In genomic region chr6:92002558-92003285, GRCm38 (mm10) we compare ENCODE assay signal across 26 mouse cellular contexts. TPM values are rescaled to one million over a fixed set of nuclear protein-coding genes. Genes with fewer than 3 reads are reported as not detected.
DNase-seq lines count a peak whose midpoint lies in the region; ATAC-seq and TF ChIP-seq lines count a peak whose summit lies in the region.
"Had no signal": no experiment of that assay in that cellular context is flagged by ENCODE, and none has a peak within 500 bp of the region (broad histone marks: within the 10 kb centered on the region; RNA-seq: fewer than 3 reads in every experiment).

No protein-coding gene starts in this region.

- H3K4me3 ChIP-seq in forebrain, embryonic 12.5 days (replicated peaks) = no peak overlapping the region
- H3K4me3 ChIP-seq in forebrain, postnatal 0 days (ENCODE audit: low read depth, low read length) = no peak overlapping the region
- H3K4me3 ChIP-seq in kidney, adult 2 months (ENCODE audit: insufficient read depth, low read depth, low read length) = no peak overlapping the region
- H3K4me3 ChIP-seq in intestine, postnatal 0 days (ENCODE audit: low read depth, low read length) = no peak overlapping the region
- H3K4me3 ChIP-seq: embryonic facial prominence, embryonic 15.5 days; forebrain, embryonic 15.5 days; heart, embryonic 15.5 days; limb, embryonic 12.5 days; midbrain, embryonic 12.5 days; neural tube, embryonic 13.5 days had no signal

- no peak for ATAC-seq in forebrain, embryonic 12.5 days (ENCODE audit: low FRiP score)
- ATAC-seq in forebrain, postnatal 0 days = no peak
- no peak for ATAC-seq in intestine, postnatal 0 days
- ATAC-seq: forebrain, embryonic 15.5 days; hindbrain, postnatal 0 days; intestine, embryonic 16.5 days; liver, postnatal 0 days; lung, postnatal 0 days had no signal

- no peak overlapping the region for H3K9ac ChIP-seq in forebrain, embryonic 12.5 days
- no peak overlapping the region for H3K9ac ChIP-seq in forebrain, postnatal 0 days
- no peak overlapping the region for H3K9ac ChIP-seq in intestine, postnatal 0 days (ENCODE audit: low read depth, low read length)
- H3K9ac ChIP-seq: embryonic facial prominence, embryonic 15.5 days; forebrain, embryonic 15.5 days; heart, embryonic 15.5 days; limb, embryonic 12.5 days; liver, postnatal 0 days; midbrain, embryonic 12.5 days; neural tube, embryonic 13.5 days had no signal

- DNase-seq in forebrain, postnatal 0 days = no peak
- peak; percentile 29 for DNase-seq in heart, postnatal 4 days
- DNase-seq in heart, adult 9 months (ENCODE audit: low spot score in 2 of 2) = no peak
- DNase-seq in kidney, postnatal 36 days = peak; percentile 16 to 57
- DNase-seq in kidney, adult 2 months = no peak
- peak; percentile 42 for DNase-seq in gastrocnemius, postnatal 14 days
- DNase-seq: cerebellum, adult 11 months; cerebellum, adult 9-11 months; heart, adult 11 months; layer of hippocampus, postnatal 36 days; liver, postnatal 0 days; retina, postnatal 1 day; thymus, postnatal 25 days had no signal

- no peaks in the 10 kb centered on the region for H3K9me3 ChIP-seq in forebrain, embryonic 12.5 days
- no peaks in the 10 kb centered on the region for H3K9me3 ChIP-seq in forebrain, postnatal 0 days (ENCODE audit: low read length)
- no peaks in the 10 kb centered on the region for H3K9me3 ChIP-seq in intestine, postnatal 0 days (ENCODE audit: control insufficient read depth)
- H3K9me3 ChIP-seq: embryonic facial prominence, embryonic 15.5 days; forebrain, embryonic 15.5 days; heart, embryonic 15.5 days; limb, embryonic 12.5 days; midbrain, embryonic 12.5 days; neural tube, embryonic 13.5 days had no signal

- no peaks in the 10 kb centered on the region for H3K36me3 ChIP-seq in forebrain, embryonic 12.5 days (replicated peaks)
- H3K36me3 ChIP-seq in forebrain, postnatal 0 days (ENCODE audit: insufficient read depth) = no peaks in the 10 kb centered on the region
- no peaks in the 10 kb centered on the region for H3K36me3 ChIP-seq in kidney, adult 2 months (ENCODE audit: control insufficient read depth, insufficient read depth, low read length)
- H3K36me3 ChIP-seq in intestine, postnatal 0 days (ENCODE audit: control insufficient read depth, insufficient read depth) = no peaks in the 10 kb centered on the region
- H3K36me3 ChIP-seq: embryonic facial prominence, embryonic 15.5 days; forebrain, embryonic 15.5 days; heart, embryonic 15.5 days; limb, embryonic 12.5 days; midbrain, embryonic 12.5 days; neural tube, embryonic 13.5 days had no signal

- WGBS in forebrain, embryonic 12.5 days = 92% methylated on average over 1 of the region's 1 CpGs
- 96% methylated on average over 1 of the region's 1 CpGs for WGBS in forebrain, postnatal 0 days
- 97% methylated on average over 1 of the region's 1 CpGs for WGBS in kidney, adult 2 months
- WGBS in intestine, postnatal 0 days = 100% methylated on average over 1 of the region's 1 CpGs

- intact Hi-C loops in gastrocnemius, postnatal 14 days (cut with DNase I; ENCODE audit: low total_unique reads) = no loop called here

- peaks cover 31% of the 10 kb centered on the region for H3K4me1 ChIP-seq in forebrain, embryonic 12.5 days
- H3K4me1 ChIP-seq in forebrain, postnatal 0 days (ENCODE audit: insufficient read depth) = no peaks in the 10 kb centered on the region
- H3K4me1 ChIP-seq in kidney, adult 2 months (ENCODE audit: control insufficient read depth, insufficient read depth, low read length) = no peaks in the 10 kb centered on the region
- no peaks in the 10 kb centered on the region for H3K4me1 ChIP-seq in intestine, postnatal 0 days (replicated peaks; ENCODE audit: control insufficient read depth, insufficient read depth, low read length)

- TF ChIP-seq CTCF in forebrain, postnatal 0 days (IDR thresholded peaks at IDR 0.05; ENCODE audit: low read depth) = no peak
- no peak for TF ChIP-seq CTCF in kidney, adult 2 months (conservative IDR thresholded peaks at IDR 0.05; ENCODE audit: insufficient read depth, insufficient read length, low read depth, low read length)
- TF ChIP-seq CTCF in intestine, postnatal 0 days (IDR thresholded peaks at IDR 0.05; ENCODE audit: low read depth) = no peak

- H3K4me2 ChIP-seq in forebrain, embryonic 12.5 days = no peak overlapping the region
- no peak overlapping the region for H3K4me2 ChIP-seq in forebrain, postnatal 0 days (ENCODE audit: low read depth)
- no peak overlapping the region for H3K4me2 ChIP-seq in intestine, postnatal 0 days (replicated peaks; ENCODE audit: low read depth)
- H3K4me2 ChIP-seq: embryonic facial prominence, embryonic 15.5 days; forebrain, embryonic 15.5 days; heart, embryonic 15.5 days; limb, embryonic 12.5 days; liver, embryonic 11.5 days; midbrain, embryonic 12.5 days; neural tube, embryonic 13.5 days had no signal

- peaks cover 49% of the 10 kb centered on the region for H3K27me3 ChIP-seq in forebrain, embryonic 12.5 days
- no peaks in the 10 kb centered on the region for H3K27me3 ChIP-seq in forebrain, postnatal 0 days (ENCODE audit: insufficient read depth, low read length)
- no peaks in the 10 kb centered on the region for H3K27me3 ChIP-seq in kidney, adult 2 months (replicated peaks; ENCODE audit: control insufficient read depth, insufficient read depth, low read length)
- no peaks in the 10 kb centered on the region for H3K27me3 ChIP-seq in intestine, postnatal 0 days (replicated peaks; ENCODE audit: control insufficient read depth, insufficient read depth, low read length)
- H3K27me3 ChIP-seq: embryonic facial prominence, embryonic 15.5 days; forebrain, embryonic 15.5 days; heart, embryonic 15.5 days; limb, embryonic 12.5 days; midbrain, embryonic 12.5 days; neural tube, embryonic 13.5 days had no signal

- no peak for TF ChIP-seq POLR2A in kidney, adult 2 months (IDR thresholded peaks at IDR 0.05; ENCODE audit: low read depth, low read length)

- 0 out of 2 replicates have a peak overlapping the region, but pooled peaks have one; percentile 74 for H3K27ac ChIP-seq in forebrain, embryonic 12.5 days
- no peak overlapping the region for H3K27ac ChIP-seq in forebrain, postnatal 0 days (ENCODE audit: low read depth, low read length)
- H3K27ac ChIP-seq in kidney, adult 2 months (ENCODE audit: insufficient read depth, low read depth, low read length) = no peak overlapping the region
- H3K27ac ChIP-seq in intestine, postnatal 0 days (ENCODE audit: low read depth, low read length) = no peak overlapping the region
- H3K27ac ChIP-seq: embryonic facial prominence, embryonic 15.5 days; heart, embryonic 15.5 days; hindbrain, postnatal 0 days; macrophage had no signal

RNA-seq across cellular contexts. Expression of gene Fgd5, which starts 24.0 kb away (rescaled TPM):
- 7.6 and 12.7 TPM in 2 replicates for polyA plus RNA-seq in forebrain, embryonic 12.5 days (2016; fragmentation: Nextera tagmentation; extraction: Ambion mirVana)
- total RNA-seq in forebrain, postnatal 0 days (2014; rRNA removed) = 9.3 and 13.0 TPM in 2 replicates
- polyA plus RNA-seq in forebrain, postnatal 0 days (2015; fragmentation: Nextera tagmentation; extraction: Ambion mirVana) = 4.0 and 6.7 TPM in 2 replicates
- 10 to 100 TPM; 24.8 to 26.4 TPM for total RNA-seq in heart, postnatal 4 days (2021)
- 11.6 and 12.2 TPM in 2 replicates for polyA plus RNA-seq in kidney, adult 2 months (2012; rRNA removed)
- total RNA-seq in gastrocnemius, postnatal 14 days (2021) = 10 to 100 TPM; 15.5 to 15.8 TPM
- 3.3 and 3.5 TPM in 2 replicates for polyA plus RNA-seq in intestine, postnatal 0 days (2015; fragmentation: Nextera tagmentation; extraction: Ambion mirVana)
- polyA plus RNA-seq: macrophage had no signal

Comparison
In these comparisons a context has a peak if more than half of its experiments do, and no peak if none do; other contexts are left out.
1. DNase-seq: peak in heart, postnatal 4 days (single experiment), kidney, postnatal 36 days (2 of 2) and gastrocnemius, postnatal 14 days (single experiment); none in forebrain, postnatal 0 days (single experiment), heart, adult 9 months (0 of 2) and kidney, adult 2 months (single experiment).